Mouse (Mus musculus) adipose tissue, adult 10 weeks (tissue): ENCODE data around the gene Mymk. TPM values are rescaled to one million over a fixed set of nuclear protein-coding genes. Genes with fewer than 3 reads are reported as not detected.

Experiments
- polyA plus RNA-seq: library from polyadenylated mRNA; stranded (reverse); fragments of 350-450 nt; fragmentation: Illumina TruSeq; extraction: RNeasy Lipid Tissue Mini Kit (QIAGEN cat#74804); gene quantifications from one replicate; pipeline ENCODE4 v1.2.3, GENCODE M21; 2014; ENCODE audit warnings: low read depth, low replicate concordance

The Mymk gene
- not detected for polyA plus RNA-seq

GRCm38 (mm10) chr2:27071978-27072377 is at the start of gene Mymk:
Gene Mymk (minus strand): TSS chr2:27072179.

DNA sequence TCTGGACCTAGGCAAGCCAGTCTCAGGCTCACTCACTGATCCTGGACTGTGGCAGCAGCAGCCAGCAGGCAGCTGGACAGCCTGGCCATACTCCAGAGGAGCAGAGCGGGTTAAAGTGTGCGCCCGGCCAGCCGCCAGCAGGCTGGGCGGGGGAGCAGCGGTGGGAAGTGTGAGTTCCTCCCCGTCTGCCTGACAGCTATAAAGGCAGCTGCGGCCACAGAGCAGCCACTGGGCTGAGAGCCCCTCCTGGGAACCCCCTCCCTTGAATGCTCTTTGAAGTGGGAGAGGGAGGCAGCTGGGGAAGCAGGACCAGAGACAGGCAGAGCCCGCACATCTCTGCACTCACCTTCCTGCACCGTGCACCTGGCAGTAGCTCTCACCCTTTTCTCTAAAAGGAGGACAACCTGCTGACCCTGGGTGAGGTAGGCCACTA is 7.2 kb upstream of the Mymk start, which contains the start of gene Adamtsl2:
Gene Adamtsl2, plus strand, starts transcription at position 228 of the 433 bp plus-strand sequence.

GRCm38 (mm10) chr2:27027618-27028436 is 44.2 kb downstream of the Mymk start, which contains the start of gene Slc2a6:
Gene Slc2a6 (minus strand): TSS chr2:27027998.

Other genes starting within 250 kb of the Mymk start
- 9.1 TPM for gene Abo, start 207.2 kb downstream of the Mymk start, polyA plus RNA-seq
- gene Surf6, start 169.3 kb downstream of the Mymk start, polyA plus RNA-seq = 18.6 TPM
- 45.9 TPM for gene Med22, start 161.5 kb downstream of the Mymk start, polyA plus RNA-seq
- 1,138 TPM for gene Rpl7a, start 161.4 kb downstream of the Mymk start, polyA plus RNA-seq
- gene Surf2, start 155.8 kb downstream of the Mymk start, polyA plus RNA-seq = 33.0 TPM
- gene Surf1, start 155.6 kb downstream of the Mymk start, polyA plus RNA-seq = 83.7 TPM
- 188 TPM for gene Surf4, start 138.3 kb downstream of the Mymk start, polyA plus RNA-seq
- gene Stkld1, start 138.1 kb downstream of the Mymk start, polyA plus RNA-seq = 3.1 TPM
- 47.0 TPM for gene Rexo4, start 107.8 kb downstream of the Mymk start, polyA plus RNA-seq
- gene Adamts13, start 98.8 kb downstream of the Mymk start, polyA plus RNA-seq = not detected
- 54.7 TPM for gene Cacfd1, start 62.3 kb downstream of the Mymk start, polyA plus RNA-seq
- gene Slc2a6, start 44.2 kb downstream of the Mymk start, polyA plus RNA-seq = 0.91 TPM
- 4.7 TPM for gene Adamtsl2, start 7.2 kb upstream of the Mymk start, polyA plus RNA-seq
- 0.12 TPM for gene Fam163b, start 70.3 kb upstream of the Mymk start, polyA plus RNA-seq
- gene Dbh, start 93.1 kb upstream of the Mymk start, polyA plus RNA-seq = 0.26 TPM
- gene Sardh, start 176.2 kb upstream of the Mymk start, polyA plus RNA-seq = 28.4 TPM